Mouse (Mus musculus) mouse embryonic stem cell (cell line): ENCODE results near the gene Rnf212b.
"Not testable (repeated sequence)": the region's sequence is repeated elsewhere in the genome, so short reads cannot be mapped to it uniquely, and the experiment has no call there.

Experiments used
- in situ Hi-C, 2 experiments: fragments of 300-500 bp; cut with MboI; formaldehyde crosslinking; loops; 1 replicate in 1 of 2; 3 replicates in 1 of 2; pipeline ENCODE4 v1.14.3; 2019 to 2020; ENCODE audit warnings: low sequenced_read_pairs in 2 of 2, low pct_unique_long_range_greater_than_20kb in 1 of 2, mixed read lengths in 1 of 2; ENCODE audit not compliant: unreplicated experiment in 1 of 2

Gene Rnf212b

DNA sequence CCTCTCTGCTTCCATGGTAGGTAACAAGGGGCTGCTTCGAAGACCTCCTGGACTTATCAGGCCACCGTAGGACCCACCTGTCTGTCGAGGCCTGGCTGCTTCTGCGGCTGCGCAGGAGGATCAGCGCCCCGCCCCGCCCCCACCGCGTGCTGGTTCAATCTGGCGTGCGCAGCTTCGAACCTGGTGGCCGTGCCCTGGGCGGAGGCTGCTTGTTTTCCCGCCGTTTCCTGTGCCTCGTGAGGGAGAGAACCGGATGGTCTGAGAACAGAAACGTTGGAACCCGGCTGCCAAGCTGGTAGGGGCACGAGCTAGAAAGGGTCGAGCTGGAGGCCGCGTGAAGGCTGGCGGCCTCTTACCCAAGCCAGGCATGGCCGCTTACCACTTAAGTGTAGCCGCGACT is at the start of gene Rnf212b:
Gene Rnf212b, plus strand, starts transcription at position 151 of the 400 bp plus-strand sequence.
- in situ Hi-C loops: loop anchor here in 1 of 2 experiments (25.0 kb wide), 1 partner anchor 102 kb away; the partner anchor contains the start of gene Cebpe

DNA sequence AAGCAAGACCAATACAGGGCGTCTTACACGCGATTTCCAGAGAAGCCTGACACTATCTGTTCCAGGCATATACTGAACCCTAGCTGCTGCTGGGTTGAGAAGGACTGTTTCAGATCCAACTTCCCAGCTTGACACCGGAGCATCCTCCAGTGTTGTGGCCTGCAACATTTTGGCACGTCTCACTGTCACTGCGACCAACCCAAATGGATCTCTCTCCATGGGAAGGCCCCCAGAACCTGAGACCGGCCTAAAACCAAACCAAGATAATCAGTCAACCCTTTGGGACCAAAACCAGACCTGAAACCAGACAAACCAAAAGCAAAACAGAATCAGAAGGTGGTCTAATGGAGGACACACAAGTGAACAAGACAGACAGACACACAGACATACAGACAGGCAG is 47.0 kb upstream of the Rnf212b start:
- in situ Hi-C loops: not testable (repeated sequence)

DNA sequence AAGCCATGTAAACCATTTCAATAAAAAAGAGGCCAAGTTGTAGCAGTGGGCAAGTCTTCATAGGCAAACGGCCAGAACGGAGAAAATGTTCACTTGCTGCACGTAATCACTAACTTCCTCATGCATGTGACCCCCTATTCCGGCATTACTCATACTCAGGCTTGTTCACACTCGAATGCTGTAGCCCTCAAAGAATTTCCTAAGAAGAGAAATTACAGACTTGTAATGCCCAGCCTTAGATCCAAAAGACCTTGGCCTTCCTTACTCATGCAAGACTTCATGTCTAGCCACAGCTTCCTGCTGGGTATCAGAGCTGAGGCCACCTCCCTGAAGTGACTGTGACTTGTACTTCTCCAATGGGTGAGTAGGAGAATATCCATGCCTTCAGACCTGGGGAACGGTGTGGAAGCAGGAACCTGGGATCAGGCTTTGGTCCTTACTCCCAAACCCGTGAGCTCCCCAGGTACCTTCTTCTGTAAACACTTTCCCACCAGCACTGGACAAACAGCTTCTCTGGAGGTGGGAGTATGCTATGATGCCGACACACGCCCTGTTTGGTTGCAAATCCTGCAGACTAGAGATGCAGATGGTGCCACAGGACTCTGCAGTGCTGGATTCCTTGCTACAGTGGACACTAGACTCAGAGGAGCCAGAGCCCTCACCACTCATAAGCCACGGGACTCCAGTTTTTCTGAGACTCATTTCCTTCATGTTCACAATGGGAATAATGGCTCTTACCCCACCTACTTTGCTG is 45.5 kb upstream of the Rnf212b start:
- in situ Hi-C loops: no loop called here

DNA sequence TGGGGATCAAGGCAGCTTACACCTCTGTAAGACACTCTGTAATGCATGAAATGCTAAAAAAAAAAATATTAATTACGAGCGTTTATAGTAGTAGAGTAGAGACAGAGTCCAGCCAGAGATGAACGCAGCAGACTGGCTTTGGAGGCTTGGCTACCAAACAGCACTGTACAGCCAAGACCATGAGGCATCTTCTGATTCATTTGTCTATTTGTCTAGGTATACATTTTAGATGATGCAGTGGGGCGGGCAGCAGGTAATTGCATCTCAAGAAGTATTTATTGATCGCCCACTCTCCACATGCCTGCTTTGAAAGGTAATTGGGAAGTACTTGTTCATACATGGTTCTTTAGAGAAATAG is 44.9 kb upstream of the Rnf212b start:
- in situ Hi-C loops: no loop called here

DNA sequence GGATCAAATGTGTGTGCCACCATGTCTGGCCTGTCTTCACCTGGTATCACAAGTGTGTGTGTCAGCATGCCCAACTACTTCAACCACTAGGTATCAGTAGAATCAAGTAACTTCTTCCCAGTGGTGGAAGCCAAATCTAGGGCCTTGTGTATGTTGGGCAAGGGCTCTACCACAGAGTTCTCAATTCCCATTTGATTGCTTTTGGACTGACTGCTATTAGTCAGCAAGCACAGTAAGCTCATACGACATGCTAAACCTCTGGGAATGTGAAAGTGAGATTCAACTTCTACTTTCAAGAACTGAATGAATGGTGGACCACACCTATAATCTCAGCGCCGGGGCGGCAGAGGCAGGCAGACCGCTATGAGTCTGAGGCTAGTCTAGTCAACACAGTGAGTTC is 43.6 kb upstream of the Rnf212b start:
- in situ Hi-C loops: no loop called here

DNA sequence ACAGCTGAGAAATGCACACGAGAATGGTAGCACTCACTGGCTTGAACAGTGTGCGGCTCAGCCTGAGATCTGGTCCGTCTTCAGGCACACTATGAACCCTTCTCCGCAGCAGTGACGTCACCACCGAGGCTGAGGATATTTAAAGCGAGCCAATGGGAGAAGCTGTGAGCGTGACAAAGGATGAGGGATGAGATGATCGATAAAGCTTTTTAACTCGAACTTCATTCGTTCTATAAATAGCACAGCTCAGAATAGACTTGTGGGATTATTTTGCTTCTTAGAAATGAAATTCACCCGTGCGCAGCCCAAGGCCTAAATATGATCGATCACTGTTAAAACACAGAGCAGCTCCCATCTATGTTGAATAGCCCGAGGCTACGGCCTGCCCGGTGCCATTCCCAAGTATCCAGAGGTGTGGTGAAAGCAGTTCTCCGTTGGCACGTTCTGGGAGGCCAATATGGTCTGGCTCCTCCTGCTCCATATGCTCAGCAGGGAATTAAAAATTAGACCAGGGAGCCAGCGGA is 41.5 kb upstream of the Rnf212b start:
- in situ Hi-C loops: no loop called here

DNA sequence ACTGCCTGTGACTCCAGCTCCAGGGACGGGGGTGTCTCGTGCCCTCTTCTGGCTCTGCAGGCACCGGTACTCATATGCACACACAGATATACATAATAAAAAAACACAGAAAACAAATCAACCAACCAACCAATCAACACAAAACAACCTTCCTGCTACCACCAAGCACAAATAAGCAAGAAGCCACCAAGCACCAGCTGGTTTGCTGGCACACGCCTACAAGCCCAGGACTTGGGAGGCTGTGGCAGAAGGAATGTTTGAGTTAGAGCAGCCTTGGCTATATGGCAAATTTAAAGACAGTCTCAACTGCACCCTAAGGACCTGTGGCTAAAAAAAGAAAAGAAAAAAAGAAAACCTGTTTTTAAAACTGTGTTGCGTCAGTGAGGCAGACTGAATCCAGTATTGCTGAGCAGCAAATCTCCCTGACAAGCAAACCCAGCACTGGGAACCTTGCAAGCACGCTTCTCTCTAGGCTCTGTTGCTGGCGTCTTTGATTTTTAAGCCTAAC is 38.4 kb upstream of the Rnf212b start:
- in situ Hi-C loops: no loop called here

DNA sequence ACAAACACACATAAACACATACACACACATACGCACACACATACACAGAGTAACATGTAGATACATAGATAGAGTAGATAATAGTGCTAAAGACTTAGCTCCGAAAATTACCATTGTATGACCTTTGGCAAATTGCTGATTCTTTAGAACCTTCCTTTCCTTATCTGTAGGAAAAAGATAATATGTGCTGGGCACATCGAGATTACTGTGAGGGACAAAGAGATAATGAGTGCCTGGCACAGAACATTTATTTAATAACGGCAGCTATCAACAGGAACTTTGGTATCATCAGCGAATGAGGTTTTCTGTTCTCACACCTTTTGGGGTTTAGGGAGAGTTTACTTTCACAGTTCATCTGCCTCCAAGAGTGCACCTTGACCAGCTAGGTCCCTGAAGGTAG is 37.2 kb upstream of the Rnf212b start:
- in situ Hi-C loops: no loop called here

DNA sequence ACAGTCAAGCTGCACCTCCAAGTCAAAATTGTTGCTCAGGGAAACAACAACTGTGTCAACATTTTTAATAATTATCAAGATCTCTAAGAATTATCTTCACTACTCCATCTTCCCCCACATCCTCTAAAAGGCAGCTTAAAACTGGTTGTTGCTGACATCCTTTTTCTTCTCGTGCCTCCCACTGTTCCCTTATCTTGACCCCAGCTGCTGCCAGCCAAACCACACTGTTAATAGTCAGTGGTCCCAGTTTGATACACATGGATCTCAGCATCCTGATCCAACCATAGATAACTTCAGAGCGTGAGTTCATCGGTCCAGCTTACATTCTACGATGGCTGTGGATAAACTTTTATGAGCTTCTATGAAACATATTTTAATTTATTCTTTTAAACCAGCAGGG is 36.0 kb upstream of the Rnf212b start:
- in situ Hi-C loops: no loop called here

DNA sequence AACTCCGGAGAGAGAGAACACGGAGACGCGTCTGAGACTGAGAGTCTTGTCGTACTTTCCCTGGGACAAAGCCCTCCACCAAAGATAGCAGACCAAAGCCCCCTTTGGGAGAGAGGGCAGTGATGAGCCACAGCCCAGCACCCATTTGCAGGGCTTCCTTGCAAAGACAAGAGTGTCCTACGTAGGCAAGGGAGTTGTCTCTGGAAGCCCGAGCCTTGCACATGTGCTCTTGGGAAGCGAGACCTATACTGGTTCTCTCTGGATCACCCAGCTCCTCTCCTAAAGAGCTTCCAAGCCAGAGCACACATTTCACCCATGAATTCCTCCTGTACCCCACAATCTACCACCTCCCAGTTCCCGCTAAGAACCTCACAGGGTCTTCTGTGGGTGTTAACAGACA is 33.9 kb upstream of the Rnf212b start:
- in situ Hi-C loops: loop anchor here in 1 of 2 experiments (5.0 kb wide), 1 partner anchor 68 kb away; the partner anchor contains the start of gene Cebpe

DNA sequence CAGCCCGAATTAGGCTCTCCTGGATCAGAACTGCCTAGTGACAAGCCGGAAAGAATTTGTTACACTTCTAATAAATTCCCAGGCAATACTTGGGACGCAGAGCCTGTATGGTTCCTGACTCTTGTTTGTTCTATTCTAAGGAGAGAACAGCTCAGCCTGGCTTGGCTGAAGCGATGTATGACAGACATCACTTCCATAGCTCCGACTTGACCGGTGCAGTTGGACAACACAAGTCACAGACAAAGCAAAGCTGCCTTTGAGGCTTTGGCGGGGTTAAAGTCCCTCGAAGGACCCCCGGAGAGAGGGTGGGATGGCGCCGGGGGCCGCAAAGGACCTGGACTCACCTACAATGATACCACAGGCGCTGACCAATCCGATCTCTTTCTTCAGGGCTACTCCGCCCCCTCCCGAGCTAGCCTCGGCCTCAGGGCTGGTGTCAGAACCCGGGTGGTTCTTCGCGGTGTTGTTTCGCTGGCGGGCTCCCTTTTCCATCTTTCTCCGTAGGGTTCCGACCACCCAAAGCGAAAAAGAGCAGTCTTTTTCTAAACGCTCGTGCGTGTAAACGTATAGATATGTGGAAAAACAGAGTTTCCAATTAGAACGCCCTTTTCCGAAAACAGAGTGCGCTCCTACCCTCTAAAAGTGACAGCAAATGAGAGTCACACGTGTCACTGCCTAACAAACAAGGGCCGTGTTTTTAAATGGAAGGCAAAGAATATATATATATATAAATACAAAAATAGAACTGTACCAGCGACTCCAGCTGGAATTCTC is 32.9 kb upstream of the Rnf212b start:
- in situ Hi-C loops: loop anchor here in 1 of 2 experiments (5.0 kb wide), 1 partner anchor 69 kb away; the partner anchor contains the start of gene Cebpe

DNA sequence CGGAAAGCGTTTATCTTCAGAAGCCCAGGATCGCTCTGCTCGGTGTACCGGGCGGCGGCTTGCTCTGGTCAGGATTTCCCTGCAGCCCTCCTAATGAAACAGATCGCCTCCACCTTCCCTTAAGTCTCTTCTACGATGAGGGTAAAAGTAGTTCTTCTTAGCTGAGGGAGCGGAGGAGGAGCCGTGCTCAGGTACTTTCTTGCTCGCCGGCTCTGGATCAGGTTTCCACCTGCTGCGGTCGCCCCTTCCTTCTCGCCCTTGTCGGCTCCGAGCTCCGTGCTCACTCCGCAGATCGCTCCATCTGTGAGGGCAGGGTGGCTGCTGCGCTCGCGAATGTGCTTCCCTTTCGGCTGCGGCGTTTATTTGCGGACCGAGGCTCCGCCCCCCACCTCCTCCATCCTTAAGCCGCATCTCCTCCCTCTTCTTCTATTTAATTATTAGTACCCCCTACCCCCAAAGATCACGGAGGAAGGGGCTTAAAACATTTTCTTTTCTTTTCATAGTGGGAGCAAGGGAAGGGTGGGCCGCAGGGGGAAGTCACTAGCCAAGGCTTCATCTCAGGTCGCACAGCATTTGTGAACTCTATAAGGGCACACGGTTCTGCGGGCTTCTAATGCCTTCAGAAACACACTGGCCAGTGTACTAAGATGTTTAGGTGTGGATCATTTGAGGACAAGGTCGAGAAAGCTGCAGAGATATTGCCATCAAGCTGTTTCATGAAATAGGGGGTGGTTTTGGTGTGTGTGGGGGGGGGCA is 32.2 kb upstream of the Rnf212b start, which contains the start of gene Slc7a8:
Gene Slc7a8, minus strand, starts transcription at position 337 of the 756 bp plus-strand sequence.
- in situ Hi-C loops: loop anchor here in 1 of 2 experiments (5.0 kb wide), 1 partner anchor 69 kb away; the partner anchor contains the start of gene Cebpe

DNA sequence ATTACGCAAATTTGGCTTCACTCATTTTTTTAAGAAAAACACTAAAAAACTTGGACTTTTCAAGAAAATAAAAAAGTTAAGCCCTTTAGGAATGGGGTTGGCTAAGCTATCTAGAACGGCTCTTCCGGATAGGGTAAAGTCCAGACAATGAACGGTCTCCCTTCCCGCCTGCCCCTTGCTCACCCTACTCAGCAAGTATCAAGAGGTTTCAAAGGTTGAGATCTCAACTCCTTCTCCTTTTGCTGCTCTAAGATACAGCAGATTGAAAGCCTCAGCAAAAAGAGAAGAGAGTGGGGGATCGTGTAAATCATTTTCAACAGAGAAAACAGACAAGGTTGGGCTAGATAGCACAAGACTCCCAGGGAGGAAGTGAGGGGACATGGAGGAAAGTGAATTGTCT is 31.0 kb upstream of the Rnf212b start:
- in situ Hi-C loops: loop anchor here in 1 of 2 experiments (5.0 kb wide), 1 partner anchor 71 kb away; the partner anchor contains the start of gene Cebpe

DNA sequence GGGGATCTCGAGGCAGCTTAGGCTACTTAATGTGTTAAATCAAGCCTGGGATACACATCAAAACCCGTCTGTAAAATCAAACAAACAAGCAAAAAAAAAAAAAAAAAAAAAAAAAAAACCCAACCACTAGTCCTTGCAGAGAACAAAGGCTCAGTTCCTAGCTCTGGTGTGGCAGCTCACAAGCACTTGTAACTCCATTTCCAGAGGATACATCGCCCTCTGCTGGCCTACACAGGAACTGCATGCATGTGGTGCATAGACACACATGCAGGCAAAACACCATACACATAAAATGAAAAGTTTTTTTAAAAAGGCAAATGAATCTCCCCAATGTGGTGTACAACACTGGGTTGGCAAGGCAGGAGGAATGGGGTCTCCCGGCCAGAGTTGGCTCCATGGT is 28.0 kb upstream of the Rnf212b start:
- in situ Hi-C loops: loop anchor here in 1 of 2 experiments (5.0 kb wide), 1 partner anchor 36 kb away; no protein-coding TSS in a partner anchor

DNA sequence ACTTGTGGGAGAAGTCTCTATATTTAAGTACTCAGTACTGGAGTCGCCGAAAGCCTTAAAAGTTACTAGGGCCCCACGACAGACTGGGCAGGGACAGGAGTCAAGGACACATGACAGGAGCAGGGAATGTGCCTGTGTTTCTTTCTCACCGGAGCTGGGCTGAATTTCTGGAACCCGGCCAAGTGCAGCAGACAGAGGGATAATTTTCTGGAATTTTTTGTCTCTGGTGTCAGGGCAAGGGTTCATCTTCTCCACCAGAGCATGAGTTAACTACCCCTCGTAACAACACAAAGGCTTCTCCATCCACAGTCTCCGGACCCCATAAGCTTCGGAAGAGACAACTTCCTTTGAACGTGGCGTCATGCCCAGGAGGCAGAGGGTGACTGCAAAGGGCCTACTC is 27.5 kb upstream of the Rnf212b start:
- in situ Hi-C loops: loop anchor here in 1 of 2 experiments (5.0 kb wide), 1 partner anchor 36 kb away; no protein-coding TSS in a partner anchor

DNA sequence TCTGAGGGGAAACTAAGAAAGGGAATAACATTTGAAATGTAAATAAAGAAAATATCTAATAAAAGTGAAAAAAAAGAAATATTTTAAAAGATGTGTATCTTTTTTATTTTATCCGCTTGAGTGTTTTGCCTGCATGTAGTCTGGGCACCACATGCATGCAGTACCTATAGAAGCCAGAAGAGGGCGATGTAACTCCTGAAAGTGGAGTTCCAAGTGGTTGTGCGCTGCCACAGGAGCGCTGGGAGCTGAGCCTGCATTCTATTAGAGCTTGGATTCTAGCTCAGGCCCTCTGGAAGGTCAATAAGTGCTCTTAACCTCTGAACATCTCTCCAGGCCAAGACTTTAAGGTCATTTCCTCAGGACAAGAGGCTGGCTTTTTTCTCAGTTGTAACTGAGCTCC is 26.7 kb upstream of the Rnf212b start:
- in situ Hi-C loops: loop anchor here in 1 of 2 experiments (5.0 kb wide), 1 partner anchor 35 kb away; no protein-coding TSS in a partner anchor

DNA sequence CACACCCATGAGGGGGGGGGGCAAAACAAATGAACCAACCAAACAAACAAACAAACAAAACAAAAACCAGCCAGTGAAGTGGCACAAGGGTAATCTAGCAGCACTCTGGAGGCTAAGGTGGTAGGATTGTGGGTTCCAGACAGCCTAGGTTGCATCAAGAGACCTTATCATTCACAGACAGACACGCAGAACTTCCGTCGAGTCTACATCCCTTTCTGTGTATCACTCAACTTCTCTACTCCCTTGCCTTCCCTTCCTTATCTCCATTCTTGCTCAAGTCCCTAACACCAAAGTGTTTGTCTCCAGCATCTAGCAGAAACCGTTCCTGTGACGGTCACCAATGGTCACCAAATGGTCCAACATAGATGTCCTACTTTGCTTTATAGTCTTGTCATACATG is 25.7 kb upstream of the Rnf212b start:
- in situ Hi-C loops: loop anchor here in 1 of 2 experiments (5.0 kb wide), 1 partner anchor 34 kb away; no protein-coding TSS in a partner anchor

DNA sequence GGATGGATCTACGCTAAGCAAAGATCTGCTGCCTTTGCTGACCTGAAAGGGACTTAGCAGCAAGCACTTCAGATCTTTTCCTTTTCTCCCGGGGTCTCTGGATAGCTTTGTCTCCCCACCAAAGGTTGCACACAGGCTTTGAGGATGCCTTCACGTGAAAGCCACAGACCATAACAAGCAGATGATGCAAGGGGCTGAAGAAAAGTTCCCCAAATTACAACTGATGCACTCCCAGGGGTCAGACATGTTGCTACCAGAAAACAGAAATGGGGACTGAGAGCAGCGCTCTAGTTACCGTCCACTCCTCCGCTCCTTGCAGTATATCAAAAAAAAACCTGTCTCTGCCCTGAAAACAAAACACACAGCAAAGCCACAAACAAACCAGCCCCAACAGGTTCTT is 21.8 kb upstream of the Rnf212b start:
- in situ Hi-C loops: no loop called here
